Mouse (Mus musculus) small intestine, adult 2 months (tissue): ENCODE data around the gene Eps8l3. TPM values are rescaled to one million over a fixed set of nuclear protein-coding genes. Genes with fewer than 3 reads are reported as not detected.

Experiments used
- H3K27ac ChIP-seq: fragments of 200-500 bp; 2 replicates; pipeline ENCODE4 v1.5.1; 2012; ENCODE audit warnings: low read depth, low read length, control low read depth, inconsistent platforms; ENCODE audit not compliant: insufficient read depth
- H3K27me3 ChIP-seq: fragments of 200-500 bp; 2 replicates; pipeline ENCODE4 v1.6.1; 2012; ENCODE audit warnings: mild to moderate bottlenecking, moderate library complexity, low read length, inconsistent platforms; ENCODE audit not compliant: control insufficient read depth, insufficient read depth
- H3K36me3 ChIP-seq: fragments of 200-500 bp; 2 replicates; pipeline ENCODE4 v1.6.1; 2012; ENCODE audit warnings: mild to moderate bottlenecking, low read length, control low read depth, inconsistent platforms; ENCODE audit not compliant: control insufficient read depth, insufficient read depth
- H3K4me1 ChIP-seq: fragments of 200-500 bp; 2 replicates; pipeline ENCODE4 v1.6.1; 2012; ENCODE audit warnings: low read length, inconsistent platforms, mixed read lengths; ENCODE audit not compliant: control insufficient read depth, insufficient read depth, insufficient read length
- H3K4me3 ChIP-seq: fragments of 200-500 bp; 2 replicates; pipeline ENCODE4 v1.5.1; 2012; ENCODE audit warnings: low read depth, mild to moderate bottlenecking, control low read depth, inconsistent platforms, low read length, moderate library complexity
- CTCF ChIP-seq: fragments of 200-500 bp; IDR thresholded peaks from 2 replicates; pipeline ENCODE4 v1.5.1; 2012; ENCODE audit warnings: low read depth, mild to moderate bottlenecking, control low read depth, inconsistent platforms, low read length, moderate library complexity, mixed read lengths; ENCODE audit not compliant: insufficient replicate concordance, insufficient read length; ENCODE audit errors: extremely low read depth
- POLR2A ChIP-seq: fragments of 200-500 bp; IDR thresholded peaks from 2 replicates; pipeline ENCODE4 v1.6.1; 2012; ENCODE audit warnings: low read depth, mild to moderate bottlenecking, control low read depth, inconsistent platforms, low read length, moderate library complexity
- WGBS: fragments of 180-500 bp; shearing (Covaris S2); methylation state at CpG from one replicate; pipeline ENCODE4 v1.1.7; 2018; 5-methylcytosine and 5-hydroxymethylcytosine counted together
- polyA plus RNA-seq: library from polyadenylated mRNA; depleted of rRNA; stranded (reverse); fragments of >200 nt; gene quantifications from 2 replicates; pipeline ENCODE4 v1.2.3, GENCODE M21; 2012

The Eps8l3 gene
- polyA plus RNA-seq, 1 experiment, result 351 TPM

DNA sequence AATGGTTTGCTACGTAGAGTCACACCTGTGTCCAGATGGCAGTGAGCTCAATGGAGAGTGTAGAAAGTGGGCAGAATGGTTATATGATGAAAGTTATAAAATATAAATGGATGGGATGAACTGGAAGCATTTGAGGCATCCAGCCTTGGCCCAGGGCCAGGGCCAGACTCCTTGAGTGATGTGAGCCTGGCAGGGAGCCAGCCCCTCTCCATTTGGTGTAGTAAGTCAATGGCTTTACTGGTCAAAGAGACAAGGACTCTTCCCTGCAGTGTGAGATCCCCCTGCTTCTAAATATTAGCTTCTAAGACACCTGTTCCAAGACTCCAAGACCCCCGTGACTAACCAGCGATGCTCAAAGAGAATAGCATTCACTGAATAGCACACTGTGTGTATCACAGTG is 33.0 kb upstream of the Eps8l3 start:
- Histone ChIP-seq H3K4me3 (no peak overlapping the region), H3K4me1 (peaks cover 11% of the 10 kb centered on the region), H3K27ac (no peak overlapping the region), H3K36me3 (no peaks in the 10 kb centered on the region), H3K27me3 (no peaks in the 10 kb centered on the region)
- TF ChIP-seq POLR2A (no peak), CTCF (no peak)
- 60% methylated on average over 3 of the region's 3 CpGs for WGBS

DNA sequence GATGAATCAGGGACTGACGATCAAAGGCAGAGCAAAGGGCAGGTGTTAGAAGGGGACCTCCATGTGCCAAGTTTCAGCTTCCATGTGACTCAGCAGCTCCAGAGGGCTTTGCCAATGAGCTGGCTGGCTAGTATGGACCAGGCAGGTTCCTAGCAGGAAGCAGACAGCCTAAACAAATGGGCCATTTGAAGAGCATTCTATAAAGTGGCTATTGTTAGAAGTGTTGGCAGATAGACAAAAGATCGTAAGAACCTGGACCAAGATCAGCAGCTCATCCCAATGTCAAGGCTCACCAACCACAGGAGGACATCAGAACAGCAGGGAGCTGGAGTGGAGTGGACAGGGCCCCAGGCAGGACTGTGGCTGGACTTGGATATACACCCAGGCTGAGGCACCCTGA is 32.5 kb upstream of the Eps8l3 start:
- TF ChIP-seq POLR2A (no peak), CTCF (no peak)
- Histone ChIP-seq H3K4me1 (peaks cover 14% of the 10 kb centered on the region), H3K36me3 (no peaks in the 10 kb centered on the region), H3K4me3 (no peak overlapping the region), H3K27me3 (no peaks in the 10 kb centered on the region), H3K27ac (no peak overlapping the region)
- 28% methylated on average over 2 of the region's 2 CpGs for WGBS

DNA sequence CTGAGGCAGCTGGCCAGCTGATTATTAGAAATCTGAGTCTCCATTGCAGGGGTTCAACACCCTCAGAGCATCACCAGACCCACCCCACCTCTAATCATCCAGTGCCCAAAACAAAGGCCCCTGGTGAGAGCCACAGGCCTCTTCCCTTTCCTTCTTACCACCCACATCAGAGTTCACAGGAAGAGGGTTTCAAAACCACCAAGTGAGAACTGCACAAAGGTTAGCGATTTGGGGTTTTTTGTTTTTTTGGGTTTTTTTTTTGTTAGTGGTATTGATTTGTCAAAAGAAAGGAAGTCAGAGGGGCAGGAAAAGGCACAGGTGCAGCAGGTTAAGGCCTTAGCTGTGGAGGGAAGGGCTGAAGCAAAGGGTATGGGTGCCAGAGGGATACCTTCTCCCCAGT is 30.9 kb upstream of the Eps8l3 start:
- Histone ChIP-seq H3K4me1 (peaks cover 14% of the 10 kb centered on the region), H3K36me3 (no peaks in the 10 kb centered on the region), H3K4me3 (no peak overlapping the region), H3K27ac (no peak overlapping the region), H3K27me3 (no peaks in the 10 kb centered on the region)
- TF ChIP-seq POLR2A (no peak), CTCF (no peak)
- 96% methylated on average over 1 of the region's 1 CpGs for WGBS

DNA sequence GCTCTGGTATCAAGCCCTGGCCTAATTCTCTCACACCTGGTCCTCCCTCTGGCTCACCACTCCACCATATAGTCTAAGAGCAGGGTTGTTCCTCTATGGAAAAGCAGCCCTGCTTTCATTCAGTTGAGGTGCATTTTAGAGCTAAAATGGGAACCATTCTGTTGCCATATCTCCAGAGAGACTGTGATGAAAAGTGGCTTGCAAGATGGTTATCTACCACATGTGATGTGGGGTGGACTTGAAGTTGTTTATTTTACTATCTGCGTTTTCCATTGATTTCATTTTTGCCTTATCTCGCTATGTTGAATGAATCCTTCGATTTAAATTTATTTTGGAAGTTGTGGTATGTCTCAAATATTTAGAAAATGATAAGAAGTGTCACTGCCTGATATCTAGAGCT is 30.2 kb upstream of the Eps8l3 start:
- no peak for TF ChIP-seq POLR2A
- TF ChIP-seq CTCF, result no peak
- Histone ChIP-seq H3K36me3 (no peaks in the 10 kb centered on the region), H3K27me3 (no peaks in the 10 kb centered on the region), H3K27ac (no peak overlapping the region), H3K4me1 (peaks cover 14% of the 10 kb centered on the region), H3K4me3 (no peak overlapping the region)
- 60% methylated on average over 3 of the region's 3 CpGs for WGBS

DNA sequence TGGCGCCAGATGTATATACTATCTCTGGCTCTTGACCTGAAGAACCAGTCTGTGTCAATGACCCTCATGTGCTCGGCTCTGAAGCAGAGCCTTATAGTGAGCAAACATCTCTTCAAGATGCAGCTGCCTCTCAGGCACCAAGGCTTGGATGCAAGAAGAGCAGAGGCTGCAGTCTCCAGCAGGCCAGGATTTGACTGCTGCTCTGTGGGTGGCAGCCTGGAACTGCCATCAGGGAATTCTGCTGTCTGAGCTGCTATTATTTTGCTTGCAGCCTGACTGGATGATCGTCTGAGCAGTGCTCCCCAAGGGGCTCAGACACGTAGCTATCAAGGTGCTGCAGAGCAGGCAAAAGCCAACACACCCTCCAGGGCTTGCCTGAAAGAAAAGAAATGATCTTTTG is 28.9 kb upstream of the Eps8l3 start:
- Histone ChIP-seq H3K4me1 (peaks cover 14% of the 10 kb centered on the region), H3K4me3 (no peak overlapping the region), H3K27ac (peak overlapping the region; percentile 13; the same call in 1 of the 2 replicates), H3K36me3 (no peaks in the 10 kb centered on the region), H3K27me3 (no peaks in the 10 kb centered on the region)
- 72% methylated on average over 4 of the region's 4 CpGs for WGBS
- TF ChIP-seq POLR2A (no peak), CTCF (no peak)

DNA sequence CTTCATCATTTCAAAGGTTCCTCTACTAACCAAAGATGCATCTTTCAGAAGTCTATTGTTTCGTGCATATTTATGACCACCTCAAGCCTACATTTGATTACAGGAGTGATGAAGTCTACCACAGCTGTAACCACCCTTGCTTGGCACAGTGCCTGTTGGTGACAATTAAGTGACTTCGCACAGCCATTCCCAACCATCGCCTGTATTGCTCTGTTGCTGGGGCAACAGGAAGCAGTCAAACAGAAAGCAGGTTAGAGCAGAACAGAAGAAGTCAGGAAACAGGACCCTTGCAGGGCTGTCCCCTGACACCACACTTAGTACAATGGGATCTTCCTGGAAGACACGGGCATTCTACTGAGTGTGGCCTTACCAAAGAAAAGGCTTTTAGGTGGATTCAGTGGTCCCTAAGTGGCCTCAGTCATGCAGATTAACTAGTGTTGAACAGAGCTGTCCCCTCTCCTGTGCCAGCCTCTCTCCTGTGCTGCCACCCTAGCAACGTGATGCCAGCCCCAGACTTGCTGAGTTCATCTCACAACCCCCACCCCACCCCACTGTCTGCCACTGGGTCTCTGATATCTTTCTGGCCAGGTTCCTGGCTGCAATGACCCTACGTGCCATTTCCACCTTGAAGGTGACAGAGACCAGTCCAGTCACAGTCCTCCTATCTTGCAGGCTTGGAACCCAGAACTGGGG is 27.9 kb upstream of the Eps8l3 start:
- Histone ChIP-seq H3K27ac (no peak overlapping the region), H3K36me3 (no peaks in the 10 kb centered on the region), H3K4me1 (peaks cover 13% of the 10 kb centered on the region), H3K27me3 (no peaks in the 10 kb centered on the region), H3K4me3 (no peak overlapping the region)
- WGBS, result 26% methylated on average over 6 of the region's 6 CpGs
- TF ChIP-seq CTCF (no peak), POLR2A (no peak)

DNA sequence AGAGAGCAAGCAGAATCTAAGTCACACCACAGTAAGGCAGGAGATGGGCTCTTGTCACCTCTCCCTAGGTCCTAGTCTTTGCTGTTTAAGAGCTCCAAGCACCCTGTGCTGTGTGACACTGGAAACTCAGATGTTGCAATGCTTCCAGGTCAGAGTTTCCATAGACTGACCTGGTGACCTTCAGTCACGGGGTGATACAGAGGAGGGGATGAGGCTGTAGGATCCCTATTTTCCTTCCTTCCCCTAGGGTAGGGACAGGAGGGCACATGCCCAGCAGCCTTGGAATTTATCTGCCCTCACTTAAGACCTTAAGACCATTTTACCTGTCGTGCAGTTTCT is 27.4 kb upstream of the Eps8l3 start:
- no peaks in the 10 kb centered on the region for H3K36me3 ChIP-seq
- no peaks in the 10 kb centered on the region for H3K27me3 ChIP-seq
- 73% methylated on average over 2 of the region's 2 CpGs for WGBS
- peaks cover 8% of the 10 kb centered on the region for H3K4me1 ChIP-seq
- H3K4me3 ChIP-seq, result no peak overlapping the region
- 0 out of 2 replicates have a peak overlapping the region, but pooled peaks have one; percentile 14 for H3K27ac ChIP-seq
- TF ChIP-seq POLR2A, result no peak
- TF ChIP-seq CTCF, result no peak
